Mouse (Mus musculus) forebrain, embryonic 13.5 days (tissue): Measurements from ENCODE around the gene Ncf2. TPM values are rescaled to one million over a fixed set of nuclear protein-coding genes. Genes with fewer than 3 reads are reported as not detected.

ENCODE experiments used
- ATAC-seq: fragments of 200-750 bp; cut with Nextera tagmentation; 2 replicates; pipeline ENCODE4 v1.8.0; 2017
- H3K27ac ChIP-seq: fragments of 300-500 bp; sonication (generic); 2 replicates; pipeline ENCODE4 v1.5.1; 2015; ENCODE audit warnings: inconsistent platforms, mild to moderate bottlenecking, moderate library complexity
- H3K27me3 ChIP-seq: fragments of 300-500 bp; sonication (generic); 2 replicates; pipeline ENCODE4 v1.6.1; 2015; ENCODE audit warnings: mild to moderate bottlenecking, inconsistent platforms
- H3K36me3 ChIP-seq: fragments of 300-500 bp; sonication (generic); 2 replicates; pipeline ENCODE4 v1.6.1; 2015; ENCODE audit warnings: mild to moderate bottlenecking, inconsistent platforms; ENCODE audit not compliant: poor library complexity, severe bottlenecking
- H3K4me1 ChIP-seq: fragments of 300-500 bp; sonication (generic); 2 replicates; pipeline ENCODE4 v1.6.1; 2015; ENCODE audit warnings: inconsistent platforms
- H3K4me2 ChIP-seq: fragments of 300-500 bp; sonication (generic); 2 replicates; pipeline ENCODE4 v1.6.1; 2015; ENCODE audit warnings: inconsistent platforms, mild to moderate bottlenecking, moderate library complexity
- H3K4me3 ChIP-seq: fragments of 300-500 bp; sonication (generic); 2 replicates; pipeline ENCODE4 v1.5.1; 2015; ENCODE audit warnings: mild to moderate bottlenecking, inconsistent platforms
- H3K9ac ChIP-seq: fragments of 300-500 bp; sonication (generic); 2 replicates; pipeline ENCODE4 v1.6.1; 2015; ENCODE audit warnings: mild to moderate bottlenecking, inconsistent platforms
- H3K9me3 ChIP-seq: fragments of 300-500 bp; sonication (generic); replicated peaks from 2 replicates; pipeline ENCODE4 v1.6.1; 2016; ENCODE audit warnings: inconsistent platforms
- WGBS: fragments of 180-500 bp; shearing (Covaris S2); methylation state at CpG from one replicate; pipeline ENCODE4 v1.1.7; 2015; 5-methylcytosine and 5-hydroxymethylcytosine counted together
- polyA plus RNA-seq: library from polyadenylated mRNA; unstranded; fragments of >200 nt; fragmentation: Nextera tagmentation; extraction: Ambion mirVana; gene quantifications from 2 replicates; pipeline ENCODE4 v1.2.1, GENCODE M21; 2015

Ncf2 gene
- polyA plus RNA-seq, 1 experiment from 2014 or later = 2.3 TPM

DNA sequence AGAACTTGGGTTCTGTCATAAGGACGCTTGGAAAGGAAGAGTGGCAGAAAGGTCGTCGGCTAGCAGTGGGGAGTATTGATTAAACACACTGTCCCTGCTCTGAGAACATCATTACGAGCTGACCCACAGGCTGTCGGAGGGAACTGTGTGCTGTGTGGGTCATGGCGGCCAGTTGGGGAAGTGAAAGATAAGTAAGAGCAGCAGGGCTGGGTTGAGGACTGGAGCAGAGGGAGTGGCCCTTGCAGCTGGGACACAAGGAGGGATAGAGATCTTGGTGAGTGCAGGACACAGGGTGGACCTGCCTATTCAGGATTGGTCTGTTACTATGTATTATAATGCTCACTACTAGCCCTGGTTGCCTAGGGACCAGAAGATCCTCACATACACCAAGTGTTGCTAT is 4.9 kb downstream of the Ncf2 start:
- no peak overlapping the region for H3K4me3 ChIP-seq
- H3K27ac ChIP-seq = no peak overlapping the region
- peaks cover 6% of the 10 kb centered on the region; the same call in 1 of the 2 replicates for H3K4me1 ChIP-seq
- H3K9me3 ChIP-seq = no peaks in the 10 kb centered on the region
- H3K4me2 ChIP-seq = no peak overlapping the region
- H3K9ac ChIP-seq = no peak overlapping the region
- H3K36me3 ChIP-seq = no peaks in the 10 kb centered on the region
- 87% methylated on average over 6 of the region's 6 CpGs for WGBS
- H3K27me3 ChIP-seq = no peaks in the 10 kb centered on the region
- no peak for ATAC-seq

GRCm38 (mm10) chr1:152807619-152808391 is 7.8 kb downstream of the Ncf2 start:
- H3K4me2 ChIP-seq = no peak overlapping the region

DNA sequence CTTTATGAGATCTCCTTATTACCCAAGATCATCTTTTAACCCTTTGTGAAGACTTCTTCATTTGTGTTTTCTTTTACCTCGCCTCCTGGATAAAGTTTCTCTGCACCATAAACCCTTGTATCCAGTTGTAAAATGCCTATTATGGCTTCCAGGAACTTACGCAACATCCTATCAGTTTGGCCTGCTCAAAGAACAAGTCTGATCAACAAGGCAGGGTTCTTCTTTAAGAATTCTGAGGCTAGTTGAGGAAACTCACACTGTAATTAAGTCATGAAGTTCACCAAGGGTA is 8.3 kb downstream of the Ncf2 start:
- H3K4me1 ChIP-seq = peaks cover 25% of the 10 kb centered on the region
- H3K4me3 ChIP-seq = no peak overlapping the region
- H3K36me3 ChIP-seq = no peaks in the 10 kb centered on the region
- H3K9me3 ChIP-seq = no peaks in the 10 kb centered on the region
- ATAC-seq = no peak
- no peak overlapping the region for H3K9ac ChIP-seq
- H3K4me2 ChIP-seq = no peak overlapping the region
- H3K27me3 ChIP-seq = no peaks in the 10 kb centered on the region
- WGBS = 77% methylated on average over 2 of the region's 2 CpGs
- H3K27ac ChIP-seq = no peak overlapping the region

More at GRCm38 (mm10) chr1:152807619-152808391, 7.8 kb downstream of the Ncf2 start:
- 76% methylated on average over 18 of the region's 18 CpGs for WGBS
- Histone ChIP-seq H3K27me3 (no peaks in the 10 kb centered on the region), H3K9me3 (no peaks in the 10 kb centered on the region), H3K4me3 (no peak overlapping the region), H3K4me1 (peaks cover 25% of the 10 kb centered on the region), H3K9ac (no peak overlapping the region), H3K36me3 (no peaks in the 10 kb centered on the region), H3K27ac (no peak overlapping the region)
- no peak for ATAC-seq

GRCm38 (mm10) chr1:152809541-152810252 is 9.7 kb downstream of the Ncf2 start:
- WGBS = 56% methylated on average over 8 of the region's 8 CpGs
- ATAC-seq = 0 out of 2 replicates have a peak, but pooled peaks have one; percentile 31
- 0 out of 2 replicates have a peak overlapping the region, but pooled peaks have one; percentile 26 for H3K27ac ChIP-seq
- H3K4me2 ChIP-seq = no peak overlapping the region
- no peak overlapping the region for H3K4me3 ChIP-seq
- no peaks in the 10 kb centered on the region for H3K36me3 ChIP-seq
- no peaks in the 10 kb centered on the region for H3K27me3 ChIP-seq
- H3K9ac ChIP-seq = no peak overlapping the region
- peaks cover 34% of the 10 kb centered on the region for H3K4me1 ChIP-seq
- no peaks in the 10 kb centered on the region for H3K9me3 ChIP-seq

GRCm38 (mm10) chr1:152810533-152811439 is 10.8 kb downstream of the Ncf2 start:
- Histone ChIP-seq H3K27me3 (no peaks in the 10 kb centered on the region), H3K4me3 (no peak overlapping the region), H3K27ac (peak overlapping the region; percentile 36; the same call in 1 of the 2 replicates), H3K9ac (no peak overlapping the region), H3K9me3 (no peaks in the 10 kb centered on the region), H3K36me3 (no peaks in the 10 kb centered on the region), H3K4me2 (no peak overlapping the region), H3K4me1 (peaks cover 45% of the 10 kb centered on the region)
- ATAC-seq = peak; percentile 33; the same call in 1 of the 2 replicates
- 43% methylated on average over 13 of the region's 13 CpGs for WGBS

- 50% methylated on average over 7 of the region's 7 CpGs for WGBS
- Histone ChIP-seq H3K4me1 (peaks cover 63% of the 10 kb centered on the region), H3K36me3 (no peaks in the 10 kb centered on the region), H3K4me3 (no peak overlapping the region), H3K9ac (no peak overlapping the region), H3K27me3 (no peaks in the 10 kb centered on the region), H3K27ac (peak overlapping the region; percentile 90), H3K4me2 (no peak overlapping the region), H3K9me3 (no peaks in the 10 kb centered on the region)
- peak; percentile 87 for ATAC-seq
These were observed 15.3 kb downstream of the Ncf2 start for GRCm38 (mm10) chr1:152815265-152815701.

- peak; percentile 73 for ATAC-seq
These were observed 17.2 kb downstream of the Ncf2 start for GRCm38 (mm10) chr1:152817027-152817769.

GRCm38 (mm10) chr1:152817794-152818193 is 17.8 kb downstream of the Ncf2 start:
- peaks cover 46% of the 10 kb centered on the region for H3K4me1 ChIP-seq
- H3K4me2 ChIP-seq = no peak overlapping the region
- H3K36me3 ChIP-seq = no peaks in the 10 kb centered on the region
- no peaks in the 10 kb centered on the region for H3K27me3 ChIP-seq
- 50% methylated on average over 10 of the region's 10 CpGs for WGBS
- ATAC-seq = no peak
- no peak overlapping the region for H3K9ac ChIP-seq
- no peak overlapping the region for H3K4me3 ChIP-seq
- H3K27ac ChIP-seq = peak overlapping the region; percentile 81
- H3K9me3 ChIP-seq = no peaks in the 10 kb centered on the region

More at GRCm38 (mm10) chr1:152817027-152817769, 17.2 kb downstream of the Ncf2 start:
- Histone ChIP-seq H3K27me3 (no peaks in the 10 kb centered on the region), H3K4me1 (peaks cover 46% of the 10 kb centered on the region), H3K4me3 (no peak overlapping the region), H3K36me3 (no peaks in the 10 kb centered on the region), H3K27ac (peak overlapping the region; percentile 90), H3K9ac (no peak overlapping the region), H3K4me2 (no peak overlapping the region), H3K9me3 (no peaks in the 10 kb centered on the region)
- WGBS = 27% methylated on average over 12 of the region's 12 CpGs

GRCm38 (mm10) chr1:152819558-152819957 is 19.6 kb downstream of the Ncf2 start:
- 88% methylated on average over 6 of the region's 6 CpGs for WGBS
- H3K4me1 ChIP-seq = peaks cover 38% of the 10 kb centered on the region
- H3K27ac ChIP-seq = no peak overlapping the region
- H3K9me3 ChIP-seq = no peaks in the 10 kb centered on the region
- H3K9ac ChIP-seq = no peak overlapping the region
- no peak overlapping the region for H3K4me2 ChIP-seq
- ATAC-seq = no peak
- H3K4me3 ChIP-seq = no peak overlapping the region
- H3K27me3 ChIP-seq = no peaks in the 10 kb centered on the region
- H3K36me3 ChIP-seq = no peaks in the 10 kb centered on the region

DNA sequence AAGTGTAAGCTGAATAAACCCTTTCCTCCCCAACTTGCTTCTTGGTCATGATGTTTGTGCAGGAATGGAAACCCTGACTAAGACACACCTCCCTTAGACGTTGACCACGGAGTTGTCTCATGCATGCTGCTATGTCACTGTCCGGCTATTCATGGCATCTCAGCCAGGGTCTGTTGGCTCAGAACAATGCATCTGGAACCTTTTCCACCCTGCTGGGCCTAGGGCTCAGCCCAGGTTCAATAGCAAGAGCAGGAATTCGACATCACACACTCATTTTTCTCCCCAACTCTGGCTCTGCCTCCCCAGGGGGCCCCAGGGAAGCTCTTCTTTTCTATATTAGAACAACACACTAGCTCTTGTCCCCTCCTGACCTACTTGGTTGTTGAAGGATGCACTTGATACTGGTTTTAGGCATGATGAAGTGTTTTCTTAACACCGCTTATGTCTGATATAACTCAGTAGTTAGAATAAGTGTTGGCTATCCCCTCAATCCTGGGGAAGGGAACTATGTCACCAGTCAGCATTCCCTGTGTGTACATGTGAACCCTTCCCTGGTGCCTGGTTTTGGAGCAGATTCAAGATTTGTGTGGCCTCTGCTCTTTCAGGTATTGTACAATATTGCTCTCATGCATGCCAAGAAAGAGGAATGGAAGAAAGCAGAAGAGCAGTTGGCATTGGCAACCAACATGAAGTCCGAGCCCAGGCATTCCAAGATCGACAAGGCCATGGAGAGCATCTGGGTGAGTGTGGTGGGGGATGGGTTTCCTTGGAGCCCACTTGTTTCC is 21.1 kb downstream of the Ncf2 start:
- Histone ChIP-seq H3K4me3 (no peak overlapping the region), H3K36me3 (no peaks in the 10 kb centered on the region), H3K9me3 (no peaks in the 10 kb centered on the region), H3K9ac (no peak overlapping the region), H3K4me2 (no peak overlapping the region), H3K4me1 (peaks cover 23% of the 10 kb centered on the region), H3K27me3 (no peaks in the 10 kb centered on the region), H3K27ac (no peak overlapping the region)
- WGBS = 79% methylated on average over 7 of the region's 7 CpGs
- ATAC-seq = no peak

DNA sequence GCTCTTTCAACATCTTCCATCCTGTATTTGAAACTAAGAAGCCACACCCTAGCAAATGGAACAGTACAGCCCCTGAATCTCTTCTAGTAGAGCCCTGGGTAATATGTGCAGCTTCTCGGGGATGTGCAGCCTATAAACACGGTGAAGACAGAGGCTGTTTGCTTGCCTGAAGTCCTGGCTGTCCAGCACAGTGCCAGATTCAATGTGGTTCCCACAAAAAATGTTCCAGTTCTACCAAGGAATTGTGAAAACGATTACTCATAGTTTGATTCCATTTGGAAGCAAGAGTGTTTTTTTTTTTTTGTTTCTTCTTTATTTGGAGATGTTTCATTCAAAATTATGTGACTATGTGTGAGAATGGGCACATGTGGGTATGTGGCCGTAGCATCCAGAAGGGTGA is 21.8 kb downstream of the Ncf2 start:
- H3K27me3 ChIP-seq = no peaks in the 10 kb centered on the region
- no peak overlapping the region for H3K4me2 ChIP-seq
- H3K4me1 ChIP-seq = peaks cover 16% of the 10 kb centered on the region
- no peaks in the 10 kb centered on the region for H3K36me3 ChIP-seq
- H3K9ac ChIP-seq = no peak overlapping the region
- H3K27ac ChIP-seq = no peak overlapping the region
- ATAC-seq = no peak
- 95% methylated on average over 4 of the region's 4 CpGs for WGBS
- no peaks in the 10 kb centered on the region for H3K9me3 ChIP-seq
- no peak overlapping the region for H3K4me3 ChIP-seq
